Mouse (Mus musculus) midbrain, embryonic 12.5 days (tissue): Measurements from ENCODE around the gene Gm42688. TPM values are rescaled to one million over a fixed set of nuclear protein-coding genes. Genes with fewer than 3 reads are reported as not detected.
A peak's percentile ranks its signal among the peaks of the same experiment; 100 is the strongest.
"Not testable (repeated sequence)": the region's sequence is repeated elsewhere in the genome, so short reads cannot be mapped to it uniquely, and the experiment has no call there.

Experiments used
- ATAC-seq: fragments of 200-750 bp; cut with Nextera tagmentation; 2 replicates; pipeline ENCODE4 v1.8.0; 2017; ENCODE audit warnings: low read depth, moderate TSS enrichment, moderate library complexity; ENCODE audit not compliant: low FRiP score
- H3K27ac ChIP-seq: fragments of 300-500 bp; sonication (generic); replicated peaks from 2 replicates; pipeline ENCODE4 v1.5.1; 2016; ENCODE audit warnings: mild to moderate bottlenecking
- H3K27me3 ChIP-seq: fragments of 300-500 bp; sonication (generic); 2 replicates; pipeline ENCODE4 v1.6.1; 2016; ENCODE audit warnings: mild to moderate bottlenecking
- H3K36me3 ChIP-seq: fragments of 300-500 bp; sonication (generic); 2 replicates; pipeline ENCODE4 v1.6.1; 2016
- H3K4me1 ChIP-seq: fragments of 300-500 bp; sonication (generic); 2 replicates; pipeline ENCODE4 v1.6.1; 2016
- H3K4me2 ChIP-seq: fragments of 300-500 bp; sonication (generic); replicated peaks from 2 replicates; pipeline ENCODE4 v1.6.1; 2016; ENCODE audit warnings: mild to moderate bottlenecking, moderate library complexity
- H3K4me3 ChIP-seq: fragments of 300-500 bp; sonication (generic); 2 replicates; pipeline ENCODE4 v1.5.1; 2016; ENCODE audit warnings: mild to moderate bottlenecking
- H3K9ac ChIP-seq: fragments of 300-500 bp; sonication (generic); replicated peaks from 2 replicates; pipeline ENCODE4 v1.6.1; 2016; ENCODE audit warnings: mild to moderate bottlenecking, moderate library complexity
- H3K9me3 ChIP-seq: fragments of 300-500 bp; sonication (generic); 2 replicates; pipeline ENCODE4 v1.6.1; 2016; ENCODE audit warnings: mild to moderate bottlenecking
- WGBS: fragments of 180-500 bp; shearing (Covaris S2); methylation state at CpG from one replicate; pipeline ENCODE4 v1.1.7; 2016; 5-methylcytosine and 5-hydroxymethylcytosine counted together
- microRNA counts: library from miRNA; unstranded; fragments of <30 nt; microRNA quantifications from one replicate; lab custom pipeline; 2017
- microRNA-seq: library from miRNA; unstranded; fragments of <30 nt; microRNA quantifications from one replicate; pipeline ENCODE4, GENCODE M21; 2017
- polyA plus RNA-seq: library from polyadenylated mRNA; unstranded; fragments of >200 nt; fragmentation: Nextera tagmentation; extraction: Ambion mirVana; gene quantifications from 2 replicates; pipeline ENCODE4 v1.2.1, GENCODE M21; 2016

Gm42688 gene
- polyA plus RNA-seq, 1 experiment from 2014 or later, result 4.3 TPM

- Histone ChIP-seq H3K4me2 (no peak overlapping the region), H3K27ac (no peak overlapping the region), H3K4me1 (peaks cover 34% of the 10 kb centered on the region), H3K9ac (no peak overlapping the region), H3K27me3 (peaks cover 3% of the 10 kb centered on the region; the same call in 1 of the 2 replicates), H3K9me3 (no peaks in the 10 kb centered on the region), H3K4me3 (no peak overlapping the region), H3K36me3 (peaks cover 42% of the 10 kb centered on the region)
- no peak for ATAC-seq
- 87% methylated on average over 5 of the region's 5 CpGs for WGBS
Observed at GRCm38 (mm10) chr6:83153485-83153884, 52.1 kb downstream of the Gm42688 start.

- Histone ChIP-seq H3K36me3 (peaks cover 25% of the 10 kb centered on the region), H3K4me2 (peak overlapping the region; percentile 78), H3K4me3 (peak overlapping the region; percentile 56), H3K27ac (0 out of 2 replicates have a peak overlapping the region, but pooled peaks have one; percentile 12), H3K9me3 (no peaks in the 10 kb centered on the region), H3K9ac (peak overlapping the region; percentile 66), H3K4me1 (peaks cover 34% of the 10 kb centered on the region), H3K27me3 (peaks cover 13% of the 10 kb centered on the region)
- ATAC-seq, result peak; percentile 57
- WGBS, result 7% methylated on average over 23 of the region's 23 CpGs
Observed at GRCm38 (mm10) chr6:83155552-83156238, 54.3 kb downstream of the Gm42688 start.

- Histone ChIP-seq H3K36me3 (peaks cover 25% of the 10 kb centered on the region), H3K4me2 (peak within 1 kb of the TSS; percentile 78), H3K4me3 (peak within 1 kb of the TSS; percentile 56), H3K9me3 (no peaks in the 10 kb centered on the region), H3K4me1 (peaks cover 34% of the 10 kb centered on the region), H3K27ac (0 out of 2 replicates have a peak within 1 kb of the TSS, but pooled peaks have one; percentile 12), H3K27me3 (peaks cover 19% of the 10 kb centered on the region), H3K9ac (peak within 1 kb of the TSS; percentile 66)
- ATAC-seq, result peak; percentile 95
- WGBS, result under 1% methylated on average over 32 of the region's 32 CpGs
Observed at GRCm38 (mm10) chr6:83156259-83156684, 54.9 kb downstream of the Gm42688 start, which contains the start of the genes Wdr54 and 1700003E16Rik. Wdr54 (minus strand) TSS chr6:83156397. 1700003E16Rik (plus strand) TSS chr6:83156404.

- H3K9ac ChIP-seq, H3K9me3 ChIP-seq, ATAC-seq, H3K4me2 ChIP-seq, H3K4me3 ChIP-seq, H3K36me3 ChIP-seq, H3K27ac ChIP-seq: not testable (repeated sequence)
- 31% methylated on average over 3 of the region's 3 CpGs for WGBS
- Histone ChIP-seq H3K27me3 (peaks cover 42% of the 10 kb centered on the region), H3K4me1 (peaks cover 32% of the 10 kb centered on the region)
Observed at GRCm38 (mm10) chr6:83159456-83159855, 58.0 kb downstream of the Gm42688 start.

MicroRNAs encoded within 50 kb of the gene (microRNA counts, 519-probe panel; counts per million panel counts)
- not detected for microRNA mmu-miR-3470a+mmu-miR-3470b (lab: Ali Mortazavi, UCI)

Small RNAs within 50 kb of the gene (microRNA-seq; reads per million reads assigned to microRNA genes)
- not detected for gene Mir3470a

Other genes starting within 250 kb of the Gm42688 start
- 6.4 and 7.4 TPM in 2 replicates for gene Sema4f, start 161.8 kb upstream of the Gm42688 start, polyA plus RNA-seq
- 0.09 and 0.12 TPM in 2 replicates for gene M1ap, start 154.7 kb upstream of the Gm42688 start, polyA plus RNA-seq
- 5.8 and 8.3 TPM in 2 replicates for gene Dok1, start 68.1 kb upstream of the Gm42688 start, polyA plus RNA-seq
- 11.0 and 14.7 TPM in 2 replicates for gene Loxl3, start 67.4 kb upstream of the Gm42688 start, polyA plus RNA-seq
- 150 and 159 TPM in 2 replicates for gene Aup1, start 47.1 kb upstream of the Gm42688 start, polyA plus RNA-seq
- gene Htra2, start 46.3 kb upstream of the Gm42688 start, polyA plus RNA-seq, result 63.2 and 63.9 TPM in 2 replicates
- gene Dqx1, start 43.8 kb upstream of the Gm42688 start, polyA plus RNA-seq, result 0.93 and 1.1 TPM in 2 replicates
- not detected in 2 replicates for gene Tlx2, start 31.3 kb upstream of the Gm42688 start, polyA plus RNA-seq
- 41.2 and 42.2 TPM in 2 replicates for gene Pcgf1, start 23.7 kb upstream of the Gm42688 start, polyA plus RNA-seq
- 0.45 TPM in 1 of 2 replicates, not detected in the other for gene Lbx2, start 15.2 kb upstream of the Gm42688 start, polyA plus RNA-seq
- gene Ccdc142, start within 50 bp of the Gm42688 start, polyA plus RNA-seq, result 4.7 and 5.0 TPM in 2 replicates
- 122 and 129 TPM in 2 replicates for gene Mrpl53, start 7.4 kb downstream of the Gm42688 start, polyA plus RNA-seq
- 34.9 and 42.6 TPM in 2 replicates for gene Mogs, start 13.9 kb downstream of the Gm42688 start, polyA plus RNA-seq
- 210 and 223 TPM in 2 replicates for gene Wbp1, start 19.9 kb downstream of the Gm42688 start, polyA plus RNA-seq
- gene Ino80b, start 23.8 kb downstream of the Gm42688 start, polyA plus RNA-seq, result 18.4 and 19.4 TPM in 2 replicates
- gene Rtkn, start 33.8 kb downstream of the Gm42688 start, polyA plus RNA-seq, result 31.9 and 39.5 TPM in 2 replicates
- 11.2 and 13.3 TPM in 2 replicates for gene Wdr54, start 54.8 kb downstream of the Gm42688 start, polyA plus RNA-seq
- 2.6 and 2.7 TPM in 2 replicates for gene 1700003E16Rik, start 54.8 kb downstream of the Gm42688 start, polyA plus RNA-seq
- 148 and 156 TPM in 2 replicates for gene Dctn1, start 64.3 kb downstream of the Gm42688 start, polyA plus RNA-seq
- 0.52 and 0.62 TPM in 2 replicates for gene Slc4a5, start 118.2 kb downstream of the Gm42688 start, polyA plus RNA-seq
- gene Mthfd2, start 224.3 kb downstream of the Gm42688 start, polyA plus RNA-seq, result 33.0 and 37.3 TPM in 2 replicates
- 56.6 and 58.0 TPM in 2 replicates for gene Mob1a, start 224.4 kb downstream of the Gm42688 start, polyA plus RNA-seq
- gene Bola3, start 247.5 kb downstream of the Gm42688 start, polyA plus RNA-seq, result 93.7 and 102 TPM in 2 replicates